Mouse (Mus musculus) spleen, adult 12 weeks (tissue): ENCODE results near the gene Efcab10.

ENCODE experiments used
- DNase-seq: peaks from one replicate; pipeline ENCODE4 v3.0.0; 2022; ENCODE audit warnings: low spot score

Efcab10 gene

DNA sequence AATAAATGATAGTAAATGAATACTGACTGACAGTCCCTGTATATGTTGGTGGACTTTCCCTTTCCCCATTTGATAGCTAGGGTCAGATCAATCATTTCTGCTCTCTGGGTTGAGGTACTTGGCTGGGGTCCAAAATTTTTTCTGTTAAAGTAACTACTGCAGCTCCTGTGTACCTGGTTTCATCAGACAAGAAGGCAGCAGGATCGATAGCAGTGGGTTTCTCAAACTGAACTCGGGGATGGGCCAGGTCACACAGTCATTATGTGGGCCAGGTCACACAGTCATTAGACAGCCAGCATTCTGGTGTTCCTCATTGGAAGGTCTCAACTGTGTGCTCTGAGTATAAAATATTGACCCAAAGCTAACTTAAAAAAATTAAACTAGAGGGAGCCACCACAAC is 33.1 kb downstream of the Efcab10 start:
- no peak for DNase-seq

DNA sequence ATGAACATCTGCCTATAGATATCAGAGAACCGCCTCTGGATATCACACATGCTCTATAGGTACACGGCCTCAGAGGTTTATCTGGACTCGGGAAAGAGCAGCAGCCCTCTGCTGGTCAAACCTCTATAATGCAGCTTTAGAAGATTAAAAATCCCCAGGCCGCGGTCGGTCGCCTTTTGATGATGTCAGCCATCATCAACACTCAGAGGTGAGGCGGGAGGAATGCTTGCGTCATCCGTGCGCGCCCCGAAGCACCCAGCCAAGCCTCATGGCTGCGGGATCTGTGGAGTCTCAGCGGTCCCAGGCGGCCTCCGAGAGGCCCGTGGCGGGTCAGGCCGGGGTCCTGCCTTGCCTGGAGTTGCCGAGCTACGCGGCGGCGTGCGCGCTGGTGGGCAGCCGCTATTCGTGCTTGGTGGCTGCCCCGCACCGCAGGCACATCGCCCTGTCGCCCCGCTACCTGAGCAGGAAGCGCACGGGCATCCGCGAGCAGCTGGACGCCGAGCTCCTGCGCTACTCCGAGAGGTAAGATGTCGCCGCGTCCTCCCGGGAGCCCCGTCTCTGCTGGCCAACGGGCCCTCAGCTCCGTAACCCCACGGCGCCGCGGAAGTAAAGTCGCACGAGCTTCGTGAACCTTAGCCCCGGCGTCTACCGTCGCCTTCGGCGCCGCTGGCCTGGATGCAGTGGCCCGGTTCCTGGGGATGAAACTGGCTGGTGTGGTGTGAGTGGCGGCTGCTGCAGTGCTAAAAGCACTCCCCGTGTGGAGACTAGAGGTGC is 34.9 kb downstream of the Efcab10 start, which contains the start of gene Twistnb:
TSS of gene Twistnb (plus strand) at position 249 of the 774 bp plus-strand sequence.
- DNase-seq = peak; percentile 93

DNA sequence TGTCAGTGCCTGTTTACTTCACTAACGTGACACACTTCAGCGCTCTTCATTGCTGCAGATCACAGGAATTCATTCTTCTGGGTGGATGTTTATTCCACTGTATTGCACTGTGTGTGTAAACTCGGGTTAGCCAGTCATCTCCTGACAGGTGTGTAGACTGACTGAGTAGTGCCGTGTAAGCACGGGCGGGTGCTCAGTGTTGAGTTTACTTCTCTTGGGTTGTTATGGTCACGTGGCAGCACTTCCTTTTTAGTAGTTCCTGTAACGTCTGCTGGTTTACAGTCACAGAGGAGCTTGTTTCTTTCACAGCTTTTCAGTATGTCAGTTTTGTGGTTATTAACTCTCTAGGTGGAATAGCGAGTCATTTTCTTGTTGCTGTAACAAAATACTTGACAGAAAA is 39.2 kb downstream of the Efcab10 start:
- no peak for DNase-seq

DNA sequence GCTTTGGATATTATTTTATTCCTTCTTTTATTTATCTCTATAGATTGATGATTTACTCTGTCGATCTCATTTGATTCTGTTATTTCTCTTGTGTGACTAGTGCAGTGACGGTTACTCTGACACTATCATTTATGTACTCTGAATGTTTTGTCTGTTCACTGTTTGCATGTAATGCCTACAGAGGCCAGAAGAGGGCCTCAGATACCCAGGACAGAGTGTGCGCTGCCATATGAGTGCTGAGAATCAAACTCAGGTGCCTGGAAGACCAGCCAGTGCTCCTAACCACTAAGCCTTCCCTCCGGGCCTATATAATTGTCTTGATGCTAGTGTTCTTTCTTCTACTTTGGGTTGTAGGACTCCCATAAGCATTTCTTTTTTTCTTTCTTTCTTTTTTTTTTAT is 40.1 kb downstream of the Efcab10 start:
- no peak for DNase-seq
